Mouse (Mus musculus): ENCODE measurements at regions not wholly inside any gene's neighbourhood (a gene's known extent, or its start where the extent isn't known, plus 50 kb on each side); places are given as distances from the start of the nearest gene placed in this dataset.

GRCm38 (mm10) chr13:112037731-112038380, 229.1 kb upstream of the Map3k1 start:
- no peak for DNase-seq (ENCODE audit: low read depth, low spot score)

- no peak for DNase-seq (ENCODE audit: low read depth, low spot score)
Observed at GRCm38 (mm10) chr13:112038556-112039304, 229.9 kb upstream of the Map3k1 start.

- no peak for DNase-seq (ENCODE audit: low read depth, low spot score)
Observed at GRCm38 (mm10) chr13:112039422-112040145, 230.8 kb upstream of the Map3k1 start.

- no peak for DNase-seq (ENCODE audit: low read depth, low spot score)
Observed at GRCm38 (mm10) chr13:112043524-112044246, 234.9 kb upstream of the Map3k1 start.

GRCm38 (mm10) chr13:112044372-112044771, 235.6 kb upstream of the Map3k1 start:
- no peak for DNase-seq (ENCODE audit: low read depth, low spot score)

GRCm38 (mm10) chr13:112046247-112047211, 237.7 kb upstream of the Map3k1 start:
- no peak for DNase-seq (ENCODE audit: low read depth, low spot score)

- no peak for DNase-seq (ENCODE audit: low read depth, low spot score)
Observed at GRCm38 (mm10) chr13:112047408-112047807, 238.6 kb upstream of the Map3k1 start.

- no peak for DNase-seq (ENCODE audit: low read depth, low spot score)
Observed at GRCm38 (mm10) chr13:112047874-112048273, 239.1 kb upstream of the Map3k1 start.

- DNase-seq (ENCODE audit: low read depth, low spot score) = no peak
Observed at GRCm38 (mm10) chr13:112048327-112048726, 239.5 kb upstream of the Map3k1 start.

GRCm38 (mm10) chr13:112050892-112051291, 237.4 kb upstream of the Ankrd55 start:
- DNase-seq (ENCODE audit: low read depth, low spot score) = no peak

- DNase-seq (ENCODE audit: low read depth, low spot score) = no peak
Observed at GRCm38 (mm10) chr13:112052011-112052410, 236.2 kb upstream of the Ankrd55 start.

- DNase-seq (ENCODE audit: low read depth, low spot score) = no peak
Observed at GRCm38 (mm10) chr13:112052456-112052855, 235.8 kb upstream of the Ankrd55 start.

- no peak for DNase-seq (ENCODE audit: low read depth, low spot score)
Observed at GRCm38 (mm10) chr13:112054879-112055371, 233.3 kb upstream of the Ankrd55 start.

- DNase-seq (ENCODE audit: low read depth, low spot score) = no peak
Observed at GRCm38 (mm10) chr13:112058218-112058617, 230.0 kb upstream of the Ankrd55 start.

GRCm38 (mm10) chr13:112058771-112059170, 229.5 kb upstream of the Ankrd55 start:
- no peak for DNase-seq (ENCODE audit: low read depth, low spot score)

- DNase-seq (ENCODE audit: low read depth, low spot score) = no peak
Observed at GRCm38 (mm10) chr13:112062024-112062423, 226.2 kb upstream of the Ankrd55 start.

GRCm38 (mm10) chr13:112063409-112064111, 224.7 kb upstream of the Ankrd55 start:
- DNase-seq (ENCODE audit: low read depth, low spot score) = no peak

- no peak for DNase-seq (ENCODE audit: low read depth, low spot score)
Observed at GRCm38 (mm10) chr13:112064681-112065080, 223.6 kb upstream of the Ankrd55 start.

- no peak for DNase-seq (ENCODE audit: low read depth, low spot score)
Observed at GRCm38 (mm10) chr13:112067066-112067847, 221.0 kb upstream of the Ankrd55 start.
